Mouse (Mus musculus): ENCODE data around the gene Gm12166. TPM values are rescaled to one million over a fixed set of nuclear protein-coding genes. Genes with fewer than 3 reads are reported as not detected.

The Gm12166 gene
- polyA plus RNA-seq, 1 experiment from 2014 or later, result 6.1 TPM

DNA sequence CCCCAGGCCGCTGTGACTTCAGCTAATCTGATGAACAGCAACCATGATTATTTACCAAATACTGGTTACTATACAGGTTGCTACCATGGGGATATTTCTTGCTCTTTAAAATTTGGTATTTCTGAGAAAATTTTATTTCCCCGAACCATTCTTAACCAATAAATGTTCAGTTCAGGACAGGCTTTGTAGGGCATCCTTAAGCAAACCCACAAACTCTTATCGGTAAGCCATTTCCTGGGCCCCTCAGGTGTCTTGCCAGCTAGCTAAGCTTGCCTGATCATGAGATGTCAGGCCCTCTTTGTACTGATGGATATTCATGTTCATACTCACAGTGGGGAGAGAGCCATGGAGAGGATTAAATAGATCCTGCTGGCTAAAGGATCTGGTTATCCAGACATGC is 34.3 kb upstream of the Gm12166 start:
- 91% methylated on average over 3 of the region's 3 CpGs for WGBS
- H3K4me1 ChIP-seq (ENCODE audit: control insufficient read depth, insufficient read depth, low read length), result peaks cover 4% of the 10 kb centered on the region; the same call in 1 of the 2 replicates
- no peaks in the 10 kb centered on the region for H3K36me3 ChIP-seq (ENCODE audit: control insufficient read depth, insufficient read depth, low read length)
- ATAC-seq (ENCODE audit: low read depth), result no peak
- no peak overlapping the region for H3K9ac ChIP-seq (replicated peaks; ENCODE audit: low read depth, low read length)
- H3K27ac ChIP-seq (ENCODE audit: low read depth, low read length), result no peak overlapping the region
- no peak overlapping the region for H3K4me2 ChIP-seq (ENCODE audit: low read depth, low read length)
- H3K27me3 ChIP-seq (ENCODE audit: control insufficient read depth, insufficient read depth, low read length), result no peaks in the 10 kb centered on the region
- H3K9me3 ChIP-seq (ENCODE audit: control insufficient read depth, low read length), result no peaks in the 10 kb centered on the region
- H3K4me3 ChIP-seq (ENCODE audit: low read depth, low read length), result no peak overlapping the region

- Histone ChIP-seq H3K9me3 (ENCODE audit: control insufficient read depth, low read length) (no peaks in the 10 kb centered on the region), H3K4me1 (ENCODE audit: control insufficient read depth, insufficient read depth, low read length) (0 out of 2 replicates have a peak, but pooled peaks cover 1% of the 10 kb centered on the region), H3K27me3 (ENCODE audit: control insufficient read depth, insufficient read depth, low read length) (no peaks in the 10 kb centered on the region), H3K4me2 (ENCODE audit: low read depth, low read length) (no peak overlapping the region), H3K27ac (ENCODE audit: low read depth, low read length) (no peak overlapping the region), H3K9ac (replicated peaks; ENCODE audit: low read depth, low read length) (no peak overlapping the region), H3K4me3 (ENCODE audit: low read depth, low read length) (no peak overlapping the region), H3K36me3 (ENCODE audit: control insufficient read depth, insufficient read depth, low read length) (no peaks in the 10 kb centered on the region)
- WGBS, result 95% methylated on average over 10 of the region's 10 CpGs
- ATAC-seq (ENCODE audit: low read depth), result no peak
Measured at GRCm38 (mm10) chr11:46085398-46086163, 33.5 kb upstream of the Gm12166 start.

GRCm38 (mm10) chr11:46084568-46084967 is 32.4 kb upstream of the Gm12166 start:
- Histone ChIP-seq H3K27ac (ENCODE audit: low read depth, low read length) (no peak overlapping the region), H3K9ac (replicated peaks; ENCODE audit: low read depth, low read length) (no peak overlapping the region), H3K9me3 (ENCODE audit: control insufficient read depth, low read length) (no peaks in the 10 kb centered on the region), H3K4me1 (ENCODE audit: control insufficient read depth, insufficient read depth, low read length) (no peaks in the 10 kb centered on the region), H3K27me3 (ENCODE audit: control insufficient read depth, insufficient read depth, low read length) (no peaks in the 10 kb centered on the region), H3K4me2 (ENCODE audit: low read depth, low read length) (no peak overlapping the region), H3K4me3 (ENCODE audit: low read depth, low read length) (no peak overlapping the region), H3K36me3 (ENCODE audit: control insufficient read depth, insufficient read depth, low read length) (no peaks in the 10 kb centered on the region)
- no peak for ATAC-seq (ENCODE audit: low read depth)
- WGBS, result 75% methylated on average over 3 of the region's 3 CpGs

- Histone ChIP-seq H3K27ac (ENCODE audit: low read depth, low read length) (no peak overlapping the region), H3K36me3 (ENCODE audit: control insufficient read depth, insufficient read depth, low read length) (no peaks in the 10 kb centered on the region), H3K9ac (replicated peaks; ENCODE audit: low read depth, low read length) (no peak overlapping the region), H3K4me2 (ENCODE audit: low read depth, low read length) (no peak overlapping the region), H3K27me3 (ENCODE audit: control insufficient read depth, insufficient read depth, low read length) (no peaks in the 10 kb centered on the region), H3K4me3 (ENCODE audit: low read depth, low read length) (no peak overlapping the region), H3K4me1 (ENCODE audit: control insufficient read depth, insufficient read depth, low read length) (no peaks in the 10 kb centered on the region), H3K9me3 (ENCODE audit: control insufficient read depth, low read length) (no peaks in the 10 kb centered on the region)
- ATAC-seq (ENCODE audit: low read depth), result no peak
- 92% methylated on average over 11 of the region's 11 CpGs for WGBS
Measured at GRCm38 (mm10) chr11:46083835-46084444, 31.8 kb upstream of the Gm12166 start.

- 78% methylated on average over 3 of the region's 3 CpGs for WGBS
- no peaks in the 10 kb centered on the region for H3K27me3 ChIP-seq (ENCODE audit: control insufficient read depth, insufficient read depth, low read length)
Measured at GRCm38 (mm10) chr11:46083405-46083804, 31.3 kb upstream of the Gm12166 start.

GRCm38 (mm10) chr11:46081075-46081474 is 29.0 kb upstream of the Gm12166 start:
- no peak overlapping the region for H3K27ac ChIP-seq (ENCODE audit: low read depth, low read length)
- H3K36me3 ChIP-seq (ENCODE audit: control insufficient read depth, insufficient read depth, low read length), result no peaks in the 10 kb centered on the region; the same call in 1 of the 2 replicates
- no peaks in the 10 kb centered on the region for H3K27me3 ChIP-seq (ENCODE audit: control insufficient read depth, insufficient read depth, low read length)
- H3K4me2 ChIP-seq (ENCODE audit: low read depth, low read length), result no peak overlapping the region
- H3K4me1 ChIP-seq (ENCODE audit: control insufficient read depth, insufficient read depth, low read length), result no peaks in the 10 kb centered on the region
- H3K4me3 ChIP-seq (ENCODE audit: low read depth, low read length), result no peak overlapping the region
- no peak overlapping the region for H3K9ac ChIP-seq (replicated peaks; ENCODE audit: low read depth, low read length)
- ATAC-seq (ENCODE audit: low read depth), result no peak
- no peaks in the 10 kb centered on the region for H3K9me3 ChIP-seq (ENCODE audit: control insufficient read depth, low read length)
- 86% methylated on average over 2 of the region's 2 CpGs for whole genome bisulfite sequencing

More at GRCm38 (mm10) chr11:46083405-46083804, 31.3 kb upstream of the Gm12166 start:
- no peak overlapping the region for H3K9ac ChIP-seq (replicated peaks; ENCODE audit: low read depth, low read length)
- no peak overlapping the region for H3K27ac ChIP-seq (ENCODE audit: low read depth, low read length)
- no peak overlapping the region for H3K4me3 ChIP-seq (ENCODE audit: low read depth, low read length)
- no peak for ATAC-seq (ENCODE audit: low read depth)
- H3K4me2 ChIP-seq (ENCODE audit: low read depth, low read length), result no peak overlapping the region
- H3K9me3 ChIP-seq (ENCODE audit: control insufficient read depth, low read length), result no peaks in the 10 kb centered on the region
- no peaks in the 10 kb centered on the region for H3K4me1 ChIP-seq (ENCODE audit: control insufficient read depth, insufficient read depth, low read length)
- H3K36me3 ChIP-seq (ENCODE audit: control insufficient read depth, insufficient read depth, low read length), result no peaks in the 10 kb centered on the region; the same call in 1 of the 2 replicates

- Histone ChIP-seq H3K4me2 (ENCODE audit: low read depth, low read length) (no peak overlapping the region), H3K27me3 (ENCODE audit: control insufficient read depth, insufficient read depth, low read length) (no peaks in the 10 kb centered on the region), H3K9ac (replicated peaks; ENCODE audit: low read depth, low read length) (no peak overlapping the region), H3K27ac (ENCODE audit: low read depth, low read length) (no peak overlapping the region), H3K4me1 (ENCODE audit: control insufficient read depth, insufficient read depth, low read length) (no peaks in the 10 kb centered on the region; the same call in 1 of the 2 replicates), H3K36me3 (ENCODE audit: control insufficient read depth, insufficient read depth, low read length) (no peaks in the 10 kb centered on the region; the same call in 1 of the 2 replicates), H3K4me3 (ENCODE audit: low read depth, low read length) (no peak overlapping the region), H3K9me3 (ENCODE audit: control insufficient read depth, low read length) (no peaks in the 10 kb centered on the region)
- ATAC-seq (ENCODE audit: low read depth), result no peak
- 94% methylated on average over 7 of the region's 7 CpGs for WGBS
Measured at GRCm38 (mm10) chr11:46077732-46078375, 25.7 kb upstream of the Gm12166 start.

- 90% methylated on average over 5 of the region's 5 CpGs for WGBS
Measured at GRCm38 (mm10) chr11:46077304-46077703, 25.2 kb upstream of the Gm12166 start.

More at GRCm38 (mm10) chr11:46077304-46077703, 25.2 kb upstream of the Gm12166 start:
- no peak for ATAC-seq (ENCODE audit: low read depth)
- Histone ChIP-seq H3K9ac (replicated peaks; ENCODE audit: low read depth, low read length) (no peak overlapping the region), H3K4me3 (ENCODE audit: low read depth, low read length) (no peak overlapping the region), H3K27ac (ENCODE audit: low read depth, low read length) (no peak overlapping the region), H3K36me3 (ENCODE audit: control insufficient read depth, insufficient read depth, low read length) (no peaks in the 10 kb centered on the region; the same call in 1 of the 2 replicates), H3K9me3 (ENCODE audit: control insufficient read depth, low read length) (no peaks in the 10 kb centered on the region), H3K27me3 (ENCODE audit: control insufficient read depth, insufficient read depth, low read length) (no peaks in the 10 kb centered on the region), H3K4me1 (ENCODE audit: control insufficient read depth, insufficient read depth, low read length) (no peaks in the 10 kb centered on the region; the same call in 1 of the 2 replicates), H3K4me2 (ENCODE audit: low read depth, low read length) (no peak overlapping the region)
